Mouse (Mus musculus) embryonic fibroblast, embryonic 13.5 days (primary cell): Measurements from ENCODE around the gene Usp22.

Source experiments
- CTCF ChIP-seq: IDR thresholded peaks from 2 replicates; pipeline ENCODE4 v1.5.1; 2011; ENCODE audit warnings: mild to moderate bottlenecking, control low read depth, low read length, moderate library complexity, borderline replicate concordance; ENCODE audit not compliant: insufficient read depth
- POLR2A ChIP-seq: IDR thresholded peaks from 2 replicates; pipeline ENCODE4 v1.6.1; 2011; ENCODE audit warnings: low read depth, mild to moderate bottlenecking, control low read depth, low read length, moderate library complexity

DNA sequence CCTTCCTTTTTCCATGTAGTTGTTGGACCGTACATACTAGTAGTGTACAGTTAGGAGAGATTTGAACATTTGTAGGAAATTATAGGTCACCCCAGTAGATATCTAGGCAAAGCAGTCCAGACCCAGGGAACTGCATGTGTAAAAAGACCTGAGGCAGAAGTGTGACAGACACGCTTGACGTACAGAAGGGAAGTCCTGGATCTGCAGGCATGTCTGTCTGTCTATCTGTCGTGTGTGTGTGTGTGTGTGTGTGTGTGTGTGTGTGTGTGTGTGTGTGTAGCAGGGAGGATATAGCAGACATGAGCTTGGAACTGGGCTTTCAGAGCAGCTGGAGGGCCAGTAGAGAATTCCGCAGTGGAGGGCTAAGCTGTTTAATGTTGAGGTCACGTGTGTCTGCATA is 65.1 kb downstream of the Usp22 start:
- TF ChIP-seq POLR2A (no peak), CTCF (no peak)
